Mouse (Mus musculus): ENCODE measurements around the gene Dlgap4.
"Not testable (repeated sequence)": the region's sequence is repeated elsewhere in the genome, so short reads cannot be mapped to it uniquely, and the experiment has no call there.

Dlgap4 gene

DNA sequence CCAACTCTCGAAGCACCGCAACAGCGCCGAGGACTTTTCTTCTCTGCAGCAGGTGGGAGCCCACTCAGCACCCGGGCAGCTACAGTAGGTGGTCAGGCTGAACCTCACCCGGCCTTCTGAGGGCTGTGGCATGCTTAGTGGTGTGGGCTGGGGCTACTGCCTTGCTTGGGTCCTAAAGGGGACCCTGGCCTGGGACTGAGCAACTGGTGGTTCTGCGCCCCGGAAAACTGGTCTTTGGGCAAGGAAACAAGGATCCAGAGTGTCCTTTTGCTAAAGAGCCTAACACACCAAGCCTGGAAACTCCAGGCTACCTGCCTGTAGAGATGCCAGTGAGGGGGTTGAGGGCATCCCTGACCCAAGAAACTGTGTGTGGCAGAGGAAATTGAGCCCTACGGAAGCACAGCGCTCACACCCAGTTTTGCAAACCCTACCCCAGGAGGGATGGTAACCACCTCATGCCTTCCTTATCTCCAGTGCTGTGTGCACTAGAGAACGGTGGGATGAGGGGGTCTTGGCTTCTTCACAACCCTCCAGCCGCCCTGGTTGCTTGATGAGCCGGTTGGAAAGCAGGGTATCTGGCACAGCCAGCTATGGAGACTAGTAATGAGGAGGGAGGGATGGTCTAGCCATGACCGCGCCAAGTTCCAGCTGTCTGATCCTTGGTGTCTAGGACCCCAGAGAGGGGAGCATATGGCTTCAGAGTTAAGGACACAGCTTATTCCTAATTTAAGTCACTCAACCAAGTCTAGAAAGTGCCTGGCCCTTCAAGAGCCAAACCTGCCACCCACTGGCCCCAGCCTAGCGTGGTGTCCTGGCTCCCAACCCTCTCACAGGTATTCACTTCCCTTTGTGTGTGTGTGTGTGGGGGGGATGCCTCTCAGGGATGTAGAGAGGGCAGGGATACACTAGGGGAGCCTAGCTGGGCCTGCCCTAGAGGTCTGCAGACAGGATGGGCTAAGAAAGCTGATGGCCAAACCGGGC is 162.2 kb downstream of the Dlgap4 start:
- no peak for DNase-seq (ENCODE audit: low spot score in 2 of 2)

DNA sequence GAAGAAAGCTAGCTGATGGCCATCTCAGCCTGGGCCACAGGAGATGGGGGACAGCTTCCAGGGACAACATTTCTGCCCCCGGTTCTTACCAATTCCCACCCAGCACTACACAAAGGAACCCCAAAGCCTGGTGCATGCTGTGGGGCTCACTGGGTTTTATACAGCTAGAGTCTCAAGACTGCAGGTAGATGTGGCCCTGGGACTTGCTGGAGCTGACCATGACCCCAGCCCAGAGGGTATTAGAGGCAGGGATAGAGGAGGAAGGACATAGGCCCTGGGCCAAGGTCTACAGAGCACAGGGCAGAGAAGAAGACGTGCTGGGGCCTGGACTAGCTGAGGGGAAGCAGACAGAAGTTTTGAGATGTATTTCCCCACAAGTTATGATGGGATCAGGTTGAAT is 163.4 kb downstream of the Dlgap4 start:
- DNase-seq (ENCODE audit: low spot score in 2 of 2): no peak

DNA sequence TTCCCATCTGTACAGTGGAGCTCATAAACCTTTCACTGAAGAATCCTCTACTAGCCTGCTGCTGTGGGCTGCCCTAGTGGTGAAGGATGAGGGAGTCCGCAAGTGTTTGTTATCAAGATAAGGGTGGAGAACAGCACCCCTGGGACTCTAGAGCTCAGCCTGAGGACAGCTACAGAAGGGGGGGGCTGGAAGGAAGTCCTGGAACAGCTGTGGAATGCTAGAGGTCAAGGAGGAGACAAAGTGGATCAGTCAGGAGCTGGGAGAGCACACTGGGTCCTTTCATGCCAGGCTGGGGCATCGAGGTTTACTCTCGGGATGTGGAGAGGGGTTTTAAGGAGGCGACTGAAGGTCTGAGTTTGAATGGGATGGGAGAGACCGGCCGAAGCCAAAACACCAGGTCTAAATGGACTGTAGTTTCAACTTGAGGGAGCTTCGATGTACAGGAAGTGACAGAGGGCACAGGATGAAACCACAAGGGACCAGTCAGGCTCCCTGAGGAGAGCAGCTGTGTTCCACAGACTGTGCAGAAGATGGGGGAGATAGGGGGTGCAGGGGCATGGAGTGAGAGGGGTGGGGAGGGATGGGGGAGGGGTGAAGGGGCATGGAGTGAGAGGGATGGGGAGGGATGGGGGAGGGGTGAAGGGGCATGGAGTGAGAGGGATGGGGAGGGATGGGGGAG is 164.0 kb downstream of the Dlgap4 start:
- no peak for DNase-seq (ENCODE audit: low spot score in 2 of 2)

GRCm38 (mm10) chr2:156778571-156778970 is 165.1 kb downstream of the Dlgap4 start:
- DNase-seq (ENCODE audit: low spot score in 2 of 2): no peak

DNA sequence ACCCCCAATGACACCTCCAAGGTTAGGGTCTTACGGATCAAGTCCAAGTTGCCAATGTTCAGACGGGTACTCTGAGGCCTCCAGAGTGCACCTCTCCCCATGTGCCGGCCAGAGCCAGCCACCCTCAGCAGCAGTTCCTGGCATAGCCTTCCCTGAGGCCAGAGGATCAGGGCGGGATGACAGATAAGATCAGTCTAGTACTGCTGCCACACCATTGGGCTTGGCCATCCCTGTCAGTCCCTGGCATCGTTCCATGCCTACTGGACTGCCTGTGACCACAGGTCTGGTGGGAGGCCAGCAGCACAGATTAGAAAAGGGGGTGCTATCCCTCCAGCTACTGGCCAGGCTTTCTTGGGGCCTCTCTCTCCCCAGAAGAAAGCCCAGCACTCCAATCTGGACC is 165.5 kb downstream of the Dlgap4 start:
- no peak for DNase-seq (ENCODE audit: low spot score in 2 of 2)

GRCm38 (mm10) chr2:156779488-156779887 is 166.0 kb downstream of the Dlgap4 start:
- no peak for DNase-seq (ENCODE audit: low spot score in 2 of 2)

- DNase-seq (ENCODE audit: low spot score in 2 of 2): no peak
Observed at GRCm38 (mm10) chr2:156780129-156780528, 166.6 kb downstream of the Dlgap4 start.

- no peak for DNase-seq (ENCODE audit: low spot score in 2 of 2)
Observed at GRCm38 (mm10) chr2:156780752-156781151, 167.2 kb downstream of the Dlgap4 start.

- no peak for DNase-seq (ENCODE audit: low spot score in 2 of 2)
Observed at GRCm38 (mm10) chr2:156781281-156781680, 167.8 kb downstream of the Dlgap4 start.

DNA sequence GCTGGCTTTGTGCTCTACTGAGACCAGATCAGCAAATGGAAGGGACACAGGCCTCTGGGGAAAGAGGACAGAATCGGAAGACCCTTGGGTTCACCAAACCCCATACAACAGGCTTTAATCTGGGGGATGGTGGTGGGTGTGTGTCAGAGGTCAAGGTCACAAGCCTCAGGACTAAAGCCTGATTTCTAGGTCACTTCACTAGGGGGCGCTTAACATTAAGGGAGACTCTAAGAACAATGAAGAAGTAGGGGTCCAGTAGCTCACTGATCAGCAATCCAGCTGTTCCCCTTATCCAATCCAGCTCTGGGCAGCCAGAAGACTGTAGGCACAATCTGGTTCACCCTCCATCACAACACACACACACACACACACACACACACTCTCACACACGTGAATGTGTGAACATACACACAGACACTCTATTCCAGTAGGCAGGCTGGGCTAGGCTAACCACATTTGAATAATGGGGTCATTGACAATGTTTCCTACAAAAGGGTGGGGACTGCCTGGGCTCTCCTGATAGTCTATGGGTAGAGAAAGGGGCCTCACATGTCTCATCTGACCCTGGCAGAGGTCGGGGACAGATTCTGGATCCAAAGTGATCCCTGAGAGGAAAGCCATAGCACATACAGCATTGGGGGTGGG is 168.5 kb downstream of the Dlgap4 start:
- no peak for DNase-seq (ENCODE audit: low spot score in 2 of 2)

DNA sequence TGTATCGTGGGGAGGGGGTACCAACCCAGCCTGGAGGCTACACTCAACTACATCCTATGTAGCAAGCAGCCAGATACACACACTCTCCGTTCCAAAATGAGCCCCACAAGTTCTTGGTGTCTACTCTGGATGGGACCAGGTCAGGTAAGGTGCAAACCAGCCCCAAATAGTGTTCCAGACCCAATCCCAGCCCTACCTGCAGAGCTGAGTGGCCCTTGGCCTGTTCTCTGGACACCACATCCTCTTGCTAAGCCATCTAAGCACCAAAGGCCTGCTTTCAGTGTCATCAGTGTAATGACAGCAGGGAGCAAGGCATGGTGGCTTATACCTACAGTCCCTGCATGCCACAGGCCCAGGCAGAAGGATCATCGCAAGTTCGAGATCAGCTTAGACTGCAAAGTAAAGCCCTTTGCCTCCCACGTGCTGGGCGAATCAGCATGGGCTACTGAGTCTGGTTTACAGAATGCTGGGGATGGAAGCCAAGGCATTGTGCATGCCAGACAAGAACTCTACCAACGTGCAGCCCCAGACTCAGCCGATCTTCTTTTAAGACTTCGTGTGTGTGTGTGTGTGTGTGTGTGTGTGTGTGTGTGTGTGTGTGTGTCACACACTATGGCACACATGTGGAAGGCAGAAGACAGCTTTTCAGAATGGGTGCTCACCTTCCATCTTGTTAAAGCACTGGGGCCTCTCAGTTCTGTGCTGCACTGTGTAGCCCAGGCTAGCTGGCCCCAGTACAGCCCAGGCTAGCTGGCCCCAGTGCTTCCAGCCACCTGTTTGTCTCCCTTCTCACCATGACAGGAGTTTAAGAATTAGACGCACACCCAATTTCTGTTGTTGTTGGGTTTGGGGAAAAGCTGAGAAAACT is 169.2 kb downstream of the Dlgap4 start:
- no peak for DNase-seq (ENCODE audit: low spot score in 2 of 2)

DNA sequence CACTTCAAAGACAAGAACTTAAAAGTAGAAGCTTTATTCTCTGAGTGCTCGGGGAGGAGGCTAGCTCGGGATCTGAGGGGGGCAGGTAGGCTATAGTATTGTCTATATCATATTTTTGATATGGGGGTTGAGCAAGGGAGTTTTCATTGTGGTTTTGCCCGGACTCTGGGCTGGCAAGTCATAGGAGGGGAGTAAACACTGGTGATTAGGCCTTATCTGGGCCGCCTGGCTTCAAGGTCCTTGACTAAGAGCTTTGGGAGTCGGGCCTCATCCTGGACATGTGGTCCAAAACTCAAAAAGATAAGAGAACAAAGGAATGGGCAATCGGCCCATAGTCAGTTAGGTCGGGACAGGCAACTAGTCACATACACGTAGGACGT is 169.8 kb downstream of the Dlgap4 start:
- DNase-seq (ENCODE audit: low spot score in 2 of 2): no peak

DNA sequence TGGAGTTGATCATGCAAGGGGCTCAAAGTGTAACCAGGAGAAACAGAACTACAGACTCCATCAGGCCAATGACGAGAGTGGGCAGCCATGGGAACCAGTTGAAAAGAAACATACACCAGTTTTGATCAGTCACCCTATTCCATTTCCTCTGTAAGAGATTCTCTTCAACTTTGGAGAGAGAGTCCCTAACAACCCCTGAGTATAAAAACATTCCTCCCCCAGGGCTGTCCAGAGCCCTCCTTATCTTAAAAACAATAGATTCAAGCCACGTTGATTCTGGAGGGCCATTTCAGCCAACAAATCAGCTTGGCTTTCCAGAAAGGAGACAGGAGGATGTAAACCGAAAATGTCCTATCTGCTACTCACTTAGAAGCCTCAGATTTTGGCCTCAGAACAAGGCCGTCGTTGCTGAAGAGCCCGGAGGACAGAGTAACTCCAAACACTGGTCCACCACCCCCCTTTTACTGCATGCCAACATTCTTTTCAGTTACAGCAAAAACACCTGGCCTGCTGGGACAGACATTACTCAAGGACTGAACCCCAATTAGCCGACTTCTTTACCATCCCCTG is 170.6 kb downstream of the Dlgap4 start:
- DNase-seq (ENCODE audit: low spot score in 2 of 2): no peak

GRCm38 (mm10) chr2:156784891-156785290 is 171.4 kb downstream of the Dlgap4 start:
- no peak for DNase-seq (ENCODE audit: low spot score in 2 of 2)

DNA sequence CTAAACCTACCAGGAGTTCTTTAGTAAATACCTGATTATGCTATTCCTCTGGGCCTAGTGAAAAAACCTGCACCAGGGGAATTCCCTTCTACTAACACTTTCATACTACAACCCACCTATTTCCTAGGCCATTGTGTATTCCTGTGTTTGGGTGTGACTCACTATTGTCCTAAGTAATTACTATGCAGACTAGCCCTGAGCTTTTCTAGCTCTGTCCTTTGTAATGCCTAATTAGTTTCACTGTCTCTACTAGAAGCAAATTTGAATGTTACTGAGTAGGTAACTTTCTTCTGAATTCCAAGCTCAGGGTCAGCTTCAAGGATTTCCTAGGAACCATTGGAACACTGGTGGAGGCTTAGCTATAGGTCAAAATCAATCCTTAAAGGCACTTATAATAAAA is 172.9 kb downstream of the Dlgap4 start:
- not testable (repeated sequence) for DNase-seq (ENCODE audit: low spot score in 2 of 2)

- no peak for DNase-seq (ENCODE audit: low spot score in 2 of 2)
Observed at GRCm38 (mm10) chr2:156787090-156787775, 173.7 kb downstream of the Dlgap4 start.

DNA sequence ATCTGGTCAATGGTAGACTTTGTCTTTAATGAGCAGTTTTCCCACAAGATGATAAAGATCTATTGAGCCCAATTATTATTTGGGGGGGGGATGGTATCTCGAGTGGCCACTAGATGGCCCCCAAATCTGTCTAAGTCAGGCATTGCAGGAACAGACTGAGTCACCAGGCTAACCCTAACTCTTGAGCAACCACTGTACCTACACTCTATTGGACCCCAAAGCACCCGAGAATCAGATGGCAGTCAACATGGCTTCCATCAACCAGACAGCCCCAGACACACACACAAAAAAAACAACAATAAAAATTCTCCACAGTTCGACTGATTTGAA is 174.2 kb downstream of the Dlgap4 start:
- DNase-seq (ENCODE audit: low spot score in 2 of 2): no peak

DNA sequence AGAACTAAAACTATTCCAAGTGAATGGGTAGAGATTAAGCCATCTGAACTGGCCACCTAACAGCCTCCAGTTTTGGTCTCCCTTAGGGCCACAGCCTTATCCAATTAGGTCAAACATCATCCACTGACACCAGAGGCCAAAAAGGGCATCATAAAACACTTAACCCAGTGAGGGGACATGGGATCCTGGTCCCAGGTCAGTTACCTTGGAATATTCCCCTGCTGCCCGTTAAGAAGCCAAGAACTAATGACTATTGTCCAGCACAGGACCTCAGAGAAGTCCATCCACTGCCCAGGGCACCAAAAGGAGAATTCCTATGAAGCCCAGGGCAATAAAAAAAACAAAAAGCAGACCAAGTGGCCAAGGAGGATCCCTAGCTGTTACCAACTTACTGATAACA is 175.3 kb downstream of the Dlgap4 start:
- DNase-seq (ENCODE audit: low spot score in 2 of 2): no peak

DNA sequence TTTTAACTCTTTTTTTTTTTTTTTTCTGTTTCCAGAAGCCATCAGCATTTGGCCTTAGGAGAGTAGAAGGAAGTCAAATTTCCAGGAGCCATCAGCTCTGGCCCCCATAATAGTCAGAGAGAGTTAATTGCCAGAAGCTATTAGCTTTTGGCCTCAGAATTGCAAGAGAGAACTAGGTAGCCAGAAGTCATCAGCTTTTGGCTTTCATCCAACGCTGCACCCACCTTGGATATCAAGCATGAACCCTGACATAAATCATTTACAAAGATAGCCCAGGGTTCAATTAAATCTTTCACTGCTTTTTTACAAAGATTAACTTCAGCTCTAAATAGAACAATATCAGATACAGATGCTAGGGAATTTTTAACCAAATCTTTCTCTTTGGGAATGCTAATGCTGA is 185.0 kb downstream of the Dlgap4 start:
- DNase-seq (ENCODE audit: low spot score in 2 of 2): no peak

DNA sequence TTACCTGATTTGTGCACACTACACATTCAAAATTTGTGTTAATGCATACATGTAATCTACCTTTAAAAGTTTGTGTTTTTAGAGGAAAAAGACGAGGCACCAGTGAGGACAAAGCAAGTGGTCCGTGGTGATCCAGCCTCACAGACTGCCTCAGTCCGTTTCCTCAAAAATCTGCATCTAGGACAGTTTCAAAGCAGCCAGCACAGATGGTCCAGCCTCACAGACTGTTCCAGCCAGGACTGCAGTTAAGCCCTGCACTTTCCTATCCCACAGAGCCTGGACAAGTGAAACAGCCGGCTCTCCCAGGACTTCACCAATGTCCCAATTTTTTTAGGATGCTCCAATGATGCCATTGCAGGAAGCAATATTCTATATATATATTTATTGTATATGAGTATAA is 187.5 kb downstream of the Dlgap4 start:
- no peak for DNase-seq (ENCODE audit: low spot score in 2 of 2)

DNA sequence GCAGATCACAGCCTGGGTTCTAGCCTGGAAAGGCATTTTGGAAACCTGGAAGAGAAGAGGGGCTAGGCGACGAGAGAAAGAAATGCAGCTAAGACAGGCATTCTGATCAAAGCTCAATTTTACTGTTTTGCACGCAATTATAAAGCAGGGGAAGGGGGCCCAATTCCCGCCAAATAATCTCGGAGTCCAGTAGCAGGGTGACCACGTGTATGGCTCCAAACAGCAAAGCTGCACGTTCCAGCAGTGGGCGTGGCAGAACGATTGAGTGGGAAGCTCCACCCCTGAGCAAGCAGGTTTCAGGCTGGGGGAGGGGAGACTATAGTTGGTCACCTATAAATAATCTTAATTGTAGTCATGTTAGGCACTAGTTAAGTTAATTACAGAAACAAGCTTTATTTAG is 188.6 kb downstream of the Dlgap4 start:
- not testable (repeated sequence) for DNase-seq (ENCODE audit: low spot score in 2 of 2)
